Mouse (Mus musculus) cerebellum, adult 11 months (tissue): Measurements from ENCODE around the gene Fkbp6.

Source experiments
- DNase-seq: peaks from one replicate; pipeline ENCODE4 v3.0.0; 2022

Gene Fkbp6

DNA sequence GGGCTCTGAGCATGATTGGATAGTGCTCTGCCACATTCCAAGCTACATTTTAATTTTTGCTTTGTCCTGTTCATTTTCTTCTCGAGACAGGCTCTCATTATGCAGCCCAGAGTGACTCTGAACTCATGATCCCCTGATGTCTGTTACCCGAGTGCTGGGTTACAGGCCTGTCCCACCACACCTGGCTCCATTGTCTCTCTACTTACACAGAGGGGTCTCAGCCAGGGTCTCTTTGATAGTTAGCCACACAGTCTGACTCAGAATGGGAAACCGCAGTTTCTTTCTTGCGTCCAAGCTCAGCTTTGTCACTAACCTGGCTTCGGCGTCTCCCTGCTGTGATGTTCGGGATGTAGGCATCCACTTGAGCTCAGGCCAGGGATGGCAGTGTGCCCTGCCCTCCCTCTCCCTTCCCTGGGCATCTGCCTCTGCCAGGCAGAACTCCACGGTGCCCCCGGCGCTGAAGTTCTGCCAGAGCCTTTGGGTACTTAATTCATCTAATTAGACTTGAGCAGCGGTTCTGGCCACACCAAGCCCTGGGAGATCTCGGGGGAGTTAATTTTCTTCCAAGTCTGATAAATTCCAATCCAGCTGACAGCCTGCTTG, 78.2 kb downstream of the Fkbp6 start:
- no peak for DNase-seq

DNA sequence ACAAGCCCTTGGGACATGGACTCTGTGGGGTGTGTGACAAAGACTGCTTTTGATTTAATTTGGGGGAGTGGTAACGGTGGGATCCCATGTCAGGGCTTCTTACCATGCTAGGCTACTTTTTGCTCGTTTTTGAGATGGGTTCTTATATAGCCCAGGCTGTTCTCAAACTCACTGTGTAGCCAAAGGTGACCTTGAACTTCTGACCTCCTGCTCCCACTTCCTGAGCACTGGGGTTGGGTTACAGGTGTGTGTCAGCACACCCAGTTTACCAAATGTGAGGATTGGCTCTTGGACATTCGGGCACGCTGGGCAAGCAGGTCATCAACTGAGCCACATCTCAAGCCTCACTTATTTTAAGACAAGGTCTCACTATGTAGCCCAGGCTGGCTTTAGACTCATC, 79.5 kb downstream of the Fkbp6 start:
- no peak for DNase-seq

DNA sequence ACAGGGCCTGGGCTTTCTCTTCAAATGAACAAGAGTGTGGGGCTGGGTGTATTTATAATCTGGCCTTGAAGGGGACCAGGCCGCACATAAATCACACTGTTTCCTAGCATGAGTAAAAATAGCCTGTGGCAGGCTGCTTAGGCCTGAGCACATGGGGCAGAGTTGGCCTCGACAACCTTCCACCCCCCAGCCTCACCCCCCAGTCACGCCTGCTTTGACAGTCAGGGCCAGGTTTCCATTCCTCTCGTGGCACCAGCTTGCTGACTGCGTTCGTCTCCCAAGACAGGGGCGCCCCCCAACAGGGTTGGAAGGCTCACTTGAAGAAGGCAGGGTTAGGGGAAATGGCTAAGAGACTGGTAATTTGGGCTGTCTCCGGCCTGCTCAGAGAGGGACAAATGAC, 80.4 kb downstream of the Fkbp6 start:
- no peak for DNase-seq

DNA sequence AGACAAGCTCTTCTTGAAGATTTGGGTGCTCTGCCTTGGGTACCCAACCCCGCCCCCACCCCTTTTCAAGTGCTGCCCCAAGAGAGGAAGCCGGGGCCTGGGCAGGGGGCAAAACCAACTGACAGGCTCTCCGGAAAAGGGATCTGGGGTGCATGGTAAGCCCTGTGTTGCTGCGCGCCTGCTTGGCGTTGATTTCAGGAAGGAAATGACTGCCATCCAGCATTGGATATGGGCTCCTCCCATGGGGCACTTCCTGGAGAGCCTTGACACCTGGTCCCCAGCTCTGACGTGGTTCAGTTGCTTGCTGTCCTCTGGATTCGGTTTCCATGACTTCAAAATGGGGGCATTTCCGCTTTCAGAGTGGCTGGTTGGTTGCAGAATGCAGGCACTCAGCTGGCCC, 85.3 kb downstream of the Fkbp6 start:
- no peak for DNase-seq

DNA sequence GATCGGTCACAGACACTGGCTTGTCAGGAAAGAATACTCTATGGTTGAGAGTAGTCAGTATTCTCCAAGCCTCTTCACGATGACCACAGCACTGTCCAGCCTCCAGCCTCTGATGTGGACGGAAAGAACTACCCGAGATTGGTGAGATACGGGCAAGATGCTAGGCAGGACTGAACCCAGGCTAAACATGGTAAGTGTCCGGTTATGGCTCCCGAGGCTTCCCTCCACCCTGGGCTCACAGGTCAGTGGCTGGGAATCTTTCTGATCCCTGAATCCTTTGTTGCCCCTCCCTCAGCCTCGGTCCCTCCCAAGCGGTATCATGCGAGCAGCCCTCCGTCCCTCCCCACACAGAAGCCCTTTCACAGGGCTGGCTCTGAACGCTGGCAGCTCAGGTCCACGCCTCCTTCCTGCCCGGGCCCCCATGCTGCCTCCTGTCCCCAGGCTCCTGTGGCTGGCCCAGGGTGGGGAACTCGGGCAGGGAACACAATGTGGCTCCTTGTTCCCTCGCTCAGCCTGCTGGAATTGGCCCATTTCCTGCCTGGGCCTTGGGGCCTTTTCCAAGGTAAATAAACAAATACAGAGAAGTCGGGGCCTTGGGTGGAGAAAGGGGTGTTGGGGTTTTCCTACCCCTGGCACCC, 85.9 kb downstream of the Fkbp6 start:
- DNase-seq: no peak

DNA sequence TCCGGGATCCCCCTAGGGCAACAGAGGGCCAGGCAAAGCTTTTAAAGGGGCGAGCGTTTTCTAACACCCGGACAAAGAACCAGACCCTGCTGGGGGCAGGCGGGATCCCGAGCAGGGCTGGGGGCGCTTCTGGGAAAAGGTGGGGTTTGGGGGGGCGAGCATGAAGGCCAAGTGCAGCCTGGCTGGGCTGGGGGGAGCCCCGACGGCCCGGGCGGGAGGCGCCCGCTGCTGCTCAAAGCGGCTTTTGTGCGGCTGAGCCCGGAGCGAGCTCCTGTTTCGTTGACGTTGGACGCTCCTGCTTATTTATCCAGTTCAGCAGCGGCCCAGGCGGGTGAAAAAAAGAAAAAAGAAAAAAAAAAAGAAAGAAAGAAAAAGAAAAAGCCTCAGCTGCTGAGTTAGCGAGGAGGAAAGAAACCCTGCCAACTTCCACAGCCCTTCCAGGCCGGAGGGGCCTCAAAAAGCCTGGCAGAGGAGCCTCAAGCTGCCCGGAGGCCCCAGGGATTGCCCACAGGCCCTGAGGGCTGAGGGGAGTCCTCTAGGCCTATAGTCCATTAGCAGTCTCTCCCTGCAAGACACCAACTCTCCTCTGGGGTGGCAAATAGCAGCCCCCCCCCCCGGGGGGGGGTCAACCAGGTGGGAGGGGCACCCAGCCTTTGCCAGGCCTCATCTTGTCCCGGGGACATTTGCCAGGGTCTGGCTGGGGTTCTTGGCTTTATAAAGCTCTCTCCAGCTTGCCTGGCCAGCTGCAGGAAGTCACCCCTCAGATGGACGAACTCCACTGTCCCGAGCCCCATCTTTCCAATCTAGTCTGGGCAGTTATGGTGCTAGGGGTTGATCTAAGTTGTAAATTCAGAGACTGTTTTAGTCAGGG, 91.3 kb downstream of the Fkbp6 start:
- no peak for DNase-seq

DNA sequence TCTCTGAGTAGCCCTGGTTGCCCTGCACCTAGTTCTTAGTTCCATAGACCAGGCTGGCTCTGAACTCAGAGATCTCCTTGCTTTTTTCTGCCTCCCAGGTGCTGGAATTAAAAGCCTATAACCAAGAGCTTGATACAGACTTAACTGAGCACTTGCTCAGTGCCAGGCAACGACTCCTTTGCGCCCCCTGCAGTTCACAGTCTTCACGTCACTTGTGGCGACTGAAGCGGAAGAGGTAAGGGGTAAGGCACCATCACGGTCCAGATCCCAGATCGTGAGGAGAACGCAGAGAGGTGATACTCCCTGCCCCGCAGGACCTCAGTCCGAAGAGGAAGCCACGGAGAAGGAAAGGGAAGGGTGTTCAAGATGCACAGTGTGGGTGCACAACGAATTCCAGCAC, 92.3 kb downstream of the Fkbp6 start:
- DNase-seq: no peak

DNA sequence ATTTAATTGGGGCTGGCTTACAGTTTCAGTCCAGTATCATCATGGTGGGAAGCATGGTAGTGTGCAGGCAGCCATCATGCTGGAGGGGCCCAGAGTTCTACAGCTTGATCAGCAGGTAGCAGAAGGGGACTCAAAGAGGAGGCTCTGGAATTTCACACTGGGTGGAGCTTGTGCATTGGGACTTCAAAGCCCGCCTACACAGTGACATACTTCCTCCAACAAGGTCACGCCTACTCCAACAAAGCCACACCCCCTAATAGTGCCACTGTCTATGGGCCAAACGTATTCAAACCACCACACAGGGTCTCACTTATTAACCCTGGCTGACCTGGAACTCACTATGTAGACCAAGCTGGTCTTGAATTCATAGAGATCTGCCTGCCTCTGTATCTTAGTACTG, 93.7 kb downstream of the Fkbp6 start:
- no peak for DNase-seq

DNA sequence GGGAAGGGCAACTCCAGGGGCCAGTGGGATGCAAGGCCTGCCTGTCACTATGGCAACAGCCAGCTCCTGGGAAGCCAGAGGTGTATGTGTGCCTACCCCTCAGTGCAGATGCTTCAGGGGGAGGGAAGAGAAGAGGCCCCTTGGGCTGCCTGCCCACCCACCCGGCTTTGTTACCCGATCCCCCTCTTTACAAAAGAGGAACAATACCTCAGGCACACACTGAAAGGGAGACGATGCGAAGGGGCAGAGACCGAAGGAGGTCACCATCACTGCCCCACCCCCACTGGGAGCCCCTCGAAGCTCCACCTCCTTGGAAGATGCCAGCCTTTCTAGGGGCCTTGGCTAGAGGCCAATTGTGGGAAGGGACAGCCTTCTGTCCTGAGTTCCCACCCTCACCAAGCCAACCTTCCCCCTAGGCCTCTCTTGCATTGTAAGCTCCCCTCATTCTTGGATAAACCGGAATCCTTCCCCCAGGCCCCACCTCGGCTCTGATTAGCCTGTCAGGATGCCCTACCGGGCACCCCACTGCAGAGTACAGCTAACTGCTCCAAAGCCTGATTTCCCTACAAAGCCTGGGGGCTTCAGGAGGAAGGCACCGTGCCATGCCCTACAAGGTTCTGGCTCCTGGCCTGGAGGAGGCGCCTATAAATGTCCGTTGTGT, 96.0 kb downstream of the Fkbp6 start:
- no peak for DNase-seq

DNA sequence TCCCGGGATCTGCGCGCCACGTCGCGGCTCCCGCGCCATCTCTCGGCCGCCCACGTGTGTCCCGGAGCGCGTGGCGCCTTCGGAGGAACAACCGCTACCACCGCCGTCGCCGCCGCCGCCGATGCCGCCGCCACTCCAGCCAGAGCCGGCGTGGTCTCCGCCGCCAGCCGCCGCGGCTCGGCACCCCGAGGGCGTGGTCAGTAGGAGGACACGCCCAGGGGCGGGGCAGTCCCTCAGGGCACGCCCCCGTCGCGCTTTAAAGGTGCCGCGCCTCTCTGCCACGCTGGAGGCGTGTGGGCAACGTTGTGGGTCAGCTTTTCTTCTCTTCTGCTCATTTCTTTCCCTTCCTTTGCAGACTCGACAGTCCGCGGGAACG, 98.8 kb downstream of the Fkbp6 start, which contains the start of gene Fzd9:
Gene Fzd9, minus strand, starts transcription at position 152 of the 376 bp plus-strand sequence.
- peak; percentile 49 for DNase-seq

DNA sequence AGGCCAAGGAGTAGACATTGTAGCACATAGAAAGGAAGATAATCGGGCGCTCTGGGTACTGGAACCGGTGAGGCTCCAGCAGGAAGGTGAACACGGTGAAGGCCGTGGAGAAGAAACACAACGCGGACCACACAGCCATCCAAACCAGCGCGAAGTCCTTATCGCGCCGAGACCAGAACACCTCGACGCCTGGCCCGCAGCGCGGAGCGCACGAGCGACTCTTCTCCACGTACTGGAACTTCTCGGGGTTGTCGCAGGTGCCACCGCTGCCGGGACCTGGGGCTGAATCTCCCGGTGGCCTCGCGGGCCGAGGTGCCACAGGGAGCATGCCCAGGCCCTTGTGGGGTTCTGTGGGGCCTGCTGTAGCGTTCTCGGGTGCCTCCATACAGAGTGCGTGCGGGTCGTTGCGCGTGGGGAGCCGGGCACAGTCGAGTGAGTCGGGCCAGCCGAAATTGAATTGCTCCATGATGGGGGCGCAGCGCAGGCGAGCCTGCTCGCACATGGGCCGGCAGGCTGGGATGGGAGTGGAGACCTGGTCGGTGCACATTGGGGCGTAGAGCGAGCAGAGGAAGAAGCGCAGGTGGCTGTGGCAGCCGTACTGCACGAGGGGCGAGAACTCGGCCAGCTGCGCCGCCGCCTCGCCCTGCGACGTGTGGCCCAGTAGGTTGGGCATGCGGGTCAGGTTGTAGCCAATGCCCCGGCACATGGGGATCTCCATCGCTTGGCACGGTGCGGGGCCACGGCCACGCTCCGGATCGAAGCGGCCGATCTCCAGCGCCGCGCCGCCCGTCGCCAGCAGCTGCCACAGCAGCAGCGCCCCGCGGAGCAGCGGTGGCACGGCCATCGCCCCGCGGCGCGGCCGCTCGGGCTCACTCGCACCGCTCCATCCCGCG, 99.4 kb downstream of the Fkbp6 start:
- DNase-seq: no peak

DNA sequence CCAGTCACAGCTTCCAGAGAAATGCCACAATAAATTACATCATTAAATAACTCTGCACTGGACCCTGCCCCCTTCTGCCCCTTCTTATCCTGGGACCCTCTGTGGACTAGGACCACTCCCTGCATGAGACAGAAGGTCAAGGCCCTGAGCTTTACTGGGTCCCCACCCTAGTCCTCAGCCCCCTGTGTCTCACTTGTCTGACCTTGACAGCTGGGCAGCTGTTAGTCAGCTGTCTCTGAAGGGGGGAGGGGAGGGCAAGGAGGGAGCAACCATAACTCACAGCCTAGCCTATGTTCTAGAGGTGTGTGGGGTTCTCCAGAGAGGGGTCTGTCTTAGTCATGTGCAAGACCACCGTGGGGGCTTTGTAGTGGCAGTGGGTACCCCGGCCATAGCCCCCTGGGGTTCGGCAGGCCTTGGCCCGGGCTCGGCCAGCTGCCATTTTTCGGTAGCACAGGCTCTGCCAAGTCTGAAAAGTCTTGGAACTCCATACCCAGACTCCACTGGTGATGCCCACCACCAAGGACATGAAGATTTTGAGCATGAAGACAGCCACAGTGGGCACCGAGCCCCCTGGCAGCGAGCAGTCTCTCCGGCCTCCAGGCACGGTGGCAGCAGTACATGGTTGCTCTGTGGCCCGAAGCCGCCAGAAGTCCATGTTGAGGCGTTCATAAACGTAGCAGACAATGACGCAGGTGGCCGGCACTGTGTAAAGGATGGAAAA, 100.7 kb downstream of the Fkbp6 start:
- no peak for DNase-seq

DNA sequence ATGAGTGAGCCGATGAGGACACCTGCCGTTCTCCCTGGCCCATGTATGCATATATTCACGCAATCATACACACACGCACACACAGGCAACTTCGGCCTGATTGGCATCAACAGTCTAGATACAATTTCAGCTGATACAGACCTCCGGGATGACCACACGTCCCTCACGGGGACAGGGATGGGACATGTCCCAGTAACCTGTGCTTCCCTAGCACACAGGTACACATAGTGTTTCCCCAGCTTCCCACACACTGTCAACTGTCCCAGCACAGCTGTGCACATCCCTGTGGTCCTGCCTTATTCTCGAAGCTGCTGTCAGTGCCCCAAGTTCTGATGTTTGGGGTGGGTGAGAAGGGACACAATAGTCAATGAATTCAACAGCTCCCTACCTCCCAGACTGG, 102.5 kb downstream of the Fkbp6 start:
- DNase-seq: no peak

DNA sequence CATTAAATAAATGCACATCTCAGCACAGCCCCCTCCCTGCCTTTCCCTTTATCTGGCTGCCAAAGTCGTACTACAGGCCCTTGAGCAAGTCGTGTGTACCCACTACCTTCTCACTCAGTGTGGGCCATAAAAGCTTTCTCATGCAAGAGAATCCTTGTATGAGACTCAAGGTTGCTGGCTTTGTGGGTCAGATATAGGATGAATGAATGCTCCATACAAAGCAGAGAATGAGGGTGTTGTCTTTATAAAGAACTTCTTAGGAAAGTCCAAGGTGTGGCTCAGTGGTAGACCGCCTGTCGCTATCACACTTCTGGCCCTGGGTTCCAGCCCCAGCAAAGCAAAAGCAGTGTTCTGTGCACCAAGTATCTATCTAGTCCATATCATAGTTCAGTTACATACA, 103.3 kb downstream of the Fkbp6 start:
- DNase-seq: no peak

DNA sequence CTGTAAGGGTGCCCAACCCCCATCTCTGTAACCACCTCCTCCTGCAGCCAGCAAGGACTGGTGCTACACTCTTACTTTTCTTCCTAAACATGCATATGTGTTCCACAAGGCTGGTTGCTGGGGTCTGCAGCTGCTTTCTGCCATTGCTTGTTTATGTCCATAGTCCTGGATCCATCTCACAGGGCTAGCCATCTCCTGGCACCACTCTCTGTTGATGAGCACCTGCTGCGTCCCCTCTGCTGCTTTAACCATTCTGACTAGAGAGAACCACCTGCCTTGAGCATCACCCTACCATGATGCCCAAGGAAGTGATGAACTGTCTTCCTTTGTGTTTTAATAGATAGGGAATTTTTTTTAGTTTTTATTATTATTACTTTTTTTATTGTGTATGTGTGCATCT, 106.7 kb downstream of the Fkbp6 start:
- DNase-seq: no peak

DNA sequence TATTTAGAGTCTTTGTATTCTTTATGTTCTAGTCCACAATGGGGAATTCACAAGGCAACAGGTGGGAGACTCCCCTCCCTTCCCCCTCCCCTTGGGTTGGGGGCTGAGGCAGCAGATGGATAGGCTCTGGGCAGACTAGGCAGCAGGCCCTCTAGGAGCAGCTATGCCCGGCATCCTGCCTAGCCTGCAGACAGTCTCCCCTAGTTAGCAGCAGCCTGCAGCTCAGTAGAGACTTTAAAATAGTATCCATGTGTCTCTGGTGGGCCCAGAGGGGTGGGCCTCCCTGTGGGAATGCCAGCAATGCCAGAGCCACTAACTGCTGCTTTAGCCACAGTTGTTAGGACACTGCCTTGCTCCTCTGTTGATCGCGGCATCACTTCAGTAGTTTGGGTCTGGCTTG, 107.2 kb downstream of the Fkbp6 start:
- DNase-seq: no peak

DNA sequence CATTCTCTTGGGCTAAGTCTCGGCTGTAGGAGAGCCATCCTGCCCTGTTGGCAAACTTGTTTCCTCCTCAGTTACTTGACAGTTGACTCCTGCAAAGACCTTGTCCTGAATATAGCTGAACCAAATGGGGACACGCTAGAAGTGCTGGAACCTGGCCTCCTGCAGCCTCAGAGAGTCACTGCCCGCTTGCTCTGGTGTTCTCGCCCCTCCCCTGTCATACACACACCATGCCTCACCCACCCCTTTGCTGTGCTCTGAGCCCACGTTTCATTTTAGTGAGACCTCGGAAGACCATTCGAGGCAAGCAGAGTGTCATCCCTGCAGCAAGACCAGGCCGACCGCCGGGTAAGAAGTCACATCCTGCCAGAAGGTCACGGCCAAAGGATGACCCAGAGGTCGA, 107.7 kb downstream of the Fkbp6 start:
- no peak for DNase-seq
